15 mouse cellular contexts compared by ENCODE assay signal in genomic region chr4:57236513-57236912, GRCm38 (mm10).
DNase-seq lines count a peak whose midpoint lies in the region; ATAC-seq and TF ChIP-seq lines count a peak whose summit lies in the region.
"Had no signal": no experiment of that assay in that cellular context is flagged by ENCODE, and none has a peak within 500 bp of the region (broad histone marks: within the 10 kb centered on the region; RNA-seq: fewer than 3 reads in every experiment).

No protein-coding gene starts in this region.

- peak; percentile 58 for ATAC-seq in intestine, postnatal 0 days
- ATAC-seq in intestine, embryonic 15.5 days, result no peak
- ATAC-seq in frontal cortex, adult (ENCODE audit: low TSS enrichment), result no peak

- H3K4me1 ChIP-seq in intestine, postnatal 0 days (replicated peaks; ENCODE audit: control insufficient read depth, insufficient read depth, low read length), result peaks cover 3% of the 10 kb centered on the region
- H3K4me1 ChIP-seq in intestine, embryonic 15.5 days (replicated peaks), result peaks cover 11% of the 10 kb centered on the region

- H3K9me3 ChIP-seq in intestine, postnatal 0 days (ENCODE audit: control insufficient read depth), result no peaks in the 10 kb centered on the region
- H3K9me3 ChIP-seq in intestine, embryonic 15.5 days, result no peaks in the 10 kb centered on the region
- H3K9me3 ChIP-seq: hindbrain, embryonic 13.5 days; kidney, embryonic 15.5 days; limb, embryonic 12.5 days; megakaryocyte, embryonic 14.5 days had no signal

- H3K9ac ChIP-seq in intestine, postnatal 0 days (ENCODE audit: low read depth, low read length), result no peak overlapping the region
- H3K9ac ChIP-seq in intestine, embryonic 15.5 days, result no peak overlapping the region
- H3K9ac ChIP-seq: hindbrain, embryonic 13.5 days; kidney, embryonic 15.5 days; limb, embryonic 12.5 days had no signal

- intact Hi-C loops in heart, postnatal 14 days (cut with DNase I), result no loop called here
- intact Hi-C loops in left cerebral cortex, postnatal 14 days (cut with DNase I), result no loop called here

- peak; percentile 36 for DNase-seq in NIH3T3 (ENCODE audit: low read depth)
- DNase-seq in heart, adult 8-10 months (ENCODE audit: low spot score), result peak; percentile 68
- peak; percentile 10 to 64 for DNase-seq in heart, postnatal 14 days
- DNase-seq in thymus, postnatal 25 days, result no peak
- no peak for DNase-seq in left cerebral cortex, postnatal 14 days (ENCODE audit: low spot score in 2 of 2)
- DNase-seq: cerebellum, adult 8-10 months; lung, adult 2 months; thymus, adult 18-20 months had no signal

- no peak for TF ChIP-seq CTCF in intestine, postnatal 0 days (IDR thresholded peaks at IDR 0.05; ENCODE audit: low read depth)

- peaks cover 18% of the 10 kb centered on the region for H3K36me3 ChIP-seq in intestine, postnatal 0 days (ENCODE audit: control insufficient read depth, insufficient read depth)
- no peaks in the 10 kb centered on the region for H3K36me3 ChIP-seq in intestine, embryonic 15.5 days

- H3K27ac ChIP-seq in intestine, postnatal 0 days (ENCODE audit: low read depth, low read length), result peak overlapping the region; percentile 29
- no peak overlapping the region for H3K27ac ChIP-seq in intestine, embryonic 15.5 days
- H3K27ac ChIP-seq: hindbrain, embryonic 13.5 days; kidney, embryonic 15.5 days; limb, embryonic 12.5 days had no signal

- H3K27me3 ChIP-seq in intestine, postnatal 0 days (replicated peaks; ENCODE audit: control insufficient read depth, insufficient read depth, low read length), result no peaks in the 10 kb centered on the region
- no peaks in the 10 kb centered on the region for H3K27me3 ChIP-seq in intestine, embryonic 15.5 days (replicated peaks)
- H3K27me3 ChIP-seq: hindbrain, embryonic 13.5 days; kidney, embryonic 15.5 days; limb, embryonic 12.5 days had no signal

- no peak overlapping the region for H3K4me3 ChIP-seq in intestine, postnatal 0 days (ENCODE audit: low read depth, low read length)
- no peak overlapping the region for H3K4me3 ChIP-seq in intestine, embryonic 15.5 days (replicated peaks)
- H3K4me3 ChIP-seq: hindbrain, embryonic 13.5 days; kidney, embryonic 15.5 days; limb, embryonic 12.5 days; megakaryocyte, embryonic 14.5 days had no signal

- H3K4me2 ChIP-seq in intestine, postnatal 0 days (replicated peaks; ENCODE audit: low read depth), result no peak overlapping the region
- H3K4me2 ChIP-seq in intestine, embryonic 15.5 days (replicated peaks), result no peak overlapping the region
- H3K4me2 ChIP-seq: hindbrain, embryonic 13.5 days; kidney, embryonic 15.5 days; limb, embryonic 12.5 days had no signal

- 54% methylated on average over 5 of the region's 5 CpGs for WGBS in intestine, postnatal 0 days
- 70% methylated on average over 5 of the region's 5 CpGs for whole genome bisulfite sequencing in intestine, embryonic 15.5 days

Comparison
In these comparisons a context has a peak if more than half of its experiments do, and no peak if none do; other contexts are left out.
1. DNase-seq: peak in NIH3T3 (single experiment), heart, adult 8-10 months (single experiment) and heart, postnatal 14 days (2 of 2); none in thymus, postnatal 25 days (single experiment) and left cerebral cortex, postnatal 14 days (0 of 2).